Mouse (Mus musculus) CH12.LX (cell line): ENCODE measurements at regions not wholly inside any gene's neighbourhood (a gene's known extent, or its start where the extent isn't known, plus 50 kb on each side); places are given as distances from the start of the nearest gene placed in this dataset.

Source experiments
- DNase-seq: peaks from one replicate; pipeline ENCODE4 v3.0.0-alpha.2; 2013; ENCODE audit errors: extremely low read depth
- H3K27ac ChIP-seq: 2 replicates; pipeline ENCODE4 v1.5.1; 2012; ENCODE audit warnings: low read depth, mild to moderate bottlenecking, control low read depth, moderate library complexity; ENCODE audit not compliant: insufficient read depth
- H3K27me3 ChIP-seq: replicated peaks from 2 replicates; pipeline ENCODE3; 2012; ENCODE audit warnings: inconsistent platforms
- H3K36me3 ChIP-seq, 2 experiments: replicated peaks in 1 of 2; 2 replicates each; pipeline versions ENCODE3 to v1.6.1; 2012; ENCODE audit warnings: inconsistent platforms in 1 of 2, low read length in 1 of 2, mild to moderate bottlenecking in 1 of 2, mixed read lengths in 1 of 2, moderate library complexity in 1 of 2; ENCODE audit not compliant: control insufficient read depth in 1 of 2, insufficient read depth in 1 of 2
- H3K4me1 ChIP-seq, 2 experiments: 2 replicates each; pipeline ENCODE4 v1.6.1; 2012; ENCODE audit warnings: inconsistent platforms in 1 of 2, moderate library complexity in 1 of 2; ENCODE audit not compliant: insufficient read depth in 2 of 2, control insufficient read depth in 1 of 2
- H3K4me2 ChIP-seq: 2 replicates; pipeline ENCODE4 v1.6.1; 2012; ENCODE audit warnings: low read depth, mild to moderate bottlenecking, control low read depth; ENCODE audit not compliant: poor library complexity, insufficient read depth, severe bottlenecking
- H3K4me3 ChIP-seq, 3 experiments: fragments of 150-350 bp in 1 of 3; sonication (generic) in 1 of 3; replicated peaks in 1 of 3; 2 replicates each; pipeline versions ENCODE3 to v1.5.1; 2011 to 2012; ENCODE audit warnings: low read depth in 2 of 3, low read length in 2 of 3, mild to moderate bottlenecking in 2 of 3, moderate library complexity in 2 of 3, control low read depth in 1 of 3, improper control_type of control experiment in 1 of 3, inconsistent platforms in 1 of 3, mixed read lengths in 1 of 3; ENCODE audit not compliant: poor library complexity in 1 of 3
- H3K79me2 ChIP-seq: replicated peaks from 2 replicates; pipeline ENCODE4 v1.6.1; 2012; ENCODE audit warnings: mild to moderate bottlenecking, moderate library complexity; ENCODE audit not compliant: control insufficient read depth, poor library complexity, insufficient read depth, severe bottlenecking; ENCODE audit errors: extremely low read depth
- H3K9ac ChIP-seq: 2 replicates; pipeline ENCODE4 v1.6.1; 2012; ENCODE audit warnings: low read depth, mild to moderate bottlenecking, control low read depth, moderate library complexity; ENCODE audit not compliant: insufficient read depth
- H3K9me3 ChIP-seq: replicated peaks from 2 replicates; pipeline ENCODE3; 2012; ENCODE audit warnings: low read length, inconsistent platforms, mixed read lengths
- BHLHE40 ChIP-seq: IDR thresholded peaks from 2 replicates; pipeline ENCODE4 v1.6.1; 2011; ENCODE audit warnings: mild to moderate bottlenecking, low read depth, low read length, improper control_type of control experiment
- CHD1 ChIP-seq: IDR thresholded peaks from 2 replicates; pipeline ENCODE4 v1.6.1; 2012; ENCODE audit warnings: low read depth, low read length, improper control_type of control experiment, inconsistent platforms
- CTCF ChIP-seq, 2 experiments: IDR thresholded peaks in 1 of 2; conservative IDR thresholded peaks in 1 of 2; 2 replicates each; pipeline ENCODE4 v1.5.1; 2011 to 2012; ENCODE audit warnings: low read depth in 2 of 2, low read length in 2 of 2, improper control_type of control experiment in 1 of 2, inconsistent platforms in 1 of 2, mild to moderate bottlenecking in 1 of 2, moderate library complexity in 1 of 2
- E2F4 ChIP-seq: IDR thresholded peaks from 2 replicates; pipeline ENCODE4 v1.6.1; 2011; ENCODE audit warnings: low read depth, low read length, improper control_type of control experiment; ENCODE audit not compliant: insufficient replicate concordance
- EP300 ChIP-seq: IDR thresholded peaks from 2 replicates; pipeline ENCODE4 v1.6.1; 2011; ENCODE audit warnings: low read length, improper control_type of control experiment
- ETS1 ChIP-seq: conservative IDR thresholded peaks from 2 replicates; pipeline ENCODE4 v1.6.1; 2012; ENCODE audit warnings: low read depth, mild to moderate bottlenecking, inconsistent platforms, low read length, improper control_type of control experiment, moderate library complexity
- IRF4 ChIP-seq: IDR thresholded peaks from 2 replicates; pipeline ENCODE4 v1.6.1; 2014; ENCODE audit warnings: low read depth, mild to moderate bottlenecking, inconsistent platforms, low read length, improper control_type of control experiment
- JUND ChIP-seq: conservative IDR thresholded peaks from 2 replicates; pipeline ENCODE4 v1.6.1; 2011; ENCODE audit warnings: low read depth, low read length, improper control_type of control experiment
- KAT2A ChIP-seq: IDR thresholded peaks from 2 replicates; pipeline ENCODE4 v1.6.1; 2012; ENCODE audit warnings: low read length, improper control_type of control experiment, inconsistent platforms; ENCODE audit not compliant: insufficient replicate concordance
- MAZ ChIP-seq: IDR thresholded peaks from 2 replicates; pipeline ENCODE4 v1.6.1; 2012; ENCODE audit warnings: low read depth, mild to moderate bottlenecking, inconsistent platforms, low read length, improper control_type of control experiment, moderate library complexity
- MXI1 ChIP-seq: IDR thresholded peaks from 2 replicates; pipeline ENCODE4 v1.6.1; 2011; ENCODE audit warnings: mild to moderate bottlenecking, low read depth, low read length, improper control_type of control experiment
- NRF1 ChIP-seq: IDR thresholded peaks from 2 replicates; pipeline ENCODE4 v1.6.1; 2014; ENCODE audit warnings: low read depth, mild to moderate bottlenecking, inconsistent platforms, low read length, improper control_type of control experiment, moderate library complexity
- PAX5 ChIP-seq: IDR thresholded peaks from 2 replicates; pipeline ENCODE4 v1.6.1; 2012; ENCODE audit warnings: low read length, inconsistent platforms, mixed read lengths
- POLR2A ChIP-seq: IDR thresholded peaks from 2 replicates; pipeline ENCODE4 v1.6.1; 2011; ENCODE audit warnings: low read depth, mild to moderate bottlenecking, improper control_type of control experiment, low read length
- RAD21 ChIP-seq: IDR thresholded peaks from 2 replicates; pipeline ENCODE4 v1.6.1; 2011; ENCODE audit warnings: low read depth, mild to moderate bottlenecking, low read length, improper control_type of control experiment, moderate library complexity
- TCF12 ChIP-seq: IDR thresholded peaks from 2 replicates; pipeline ENCODE4 v1.6.1; 2014; ENCODE audit warnings: low read depth, mild to moderate bottlenecking, inconsistent platforms, low read length, improper control_type of control experiment
- USF2 ChIP-seq: conservative IDR thresholded peaks from 2 replicates; pipeline ENCODE4 v1.6.1; 2011; ENCODE audit warnings: low read depth, low read length, improper control_type of control experiment
- ZNF384 ChIP-seq: IDR thresholded peaks from 2 replicates; pipeline ENCODE4 v1.6.1; 2012; ENCODE audit warnings: low read depth, low read length, improper control_type of control experiment, inconsistent platforms
- dilution Hi-C: fragments of 300-500 bp; cut with MboI; formaldehyde crosslinking; loops from 2 replicates; pipeline ENCODE4 v1.14.3; 2020; ENCODE audit warnings: low sequenced_read_pairs; ENCODE audit not compliant: extremely low pct_unique_long_range_greater_than_20kb, extremely low pct_ligation_motif_present
- in situ Hi-C: fragments of 300-500 bp; cut with MboI; formaldehyde crosslinking; loops from 3 replicates; pipeline ENCODE4 v1.14.3; 2019; ENCODE audit warnings: low sequenced_read_pairs, low pct_ligation_motif_present, low pct_unique_long_range_greater_than_20kb, mixed read lengths

GRCm38 (mm10) chr9:14091099-14091930 lies 183.6 kb upstream of the Sesn3 start:
- in situ Hi-C loops = no loop called here
- Histone ChIP-seq H3K27ac (no peak overlapping the region), H3K36me3 (no peaks in the 10 kb centered on the region), H3K4me1 (peaks cover 29 to 72% of the 10 kb centered on the region in 2 experiments), H3K79me2 (no peaks in the 10 kb centered on the region), H3K9ac (no peak overlapping the region), H3K9me3 (no peaks in the 10 kb centered on the region), H3K4me3 (no peak overlapping the region), H3K4me2 (0 out of 2 replicates have a peak overlapping the region, but pooled peaks have one; percentile 17), H3K27me3 (no peaks in the 10 kb centered on the region)
- peak; percentile 40 for DNase-seq
- TF ChIP-seq NRF1 = no peak
- no peak for TF ChIP-seq PAX5
- TF ChIP-seq BHLHE40 = peak; percentile 54
- peak; percentile 81 for TF ChIP-seq IRF4
- TF ChIP-seq EP300 = peak; percentile 79
- dilution Hi-C loops = no loop called here

GRCm38 (mm10) chr9:14092996-14093442 lies 181.8 kb upstream of the Sesn3 start:
- TF ChIP-seq ZNF384 (no peak), EP300 (0 out of 2 replicates have a peak, but pooled peaks have one; percentile 47), MAZ (0 out of 2 replicates have a peak, but pooled peaks have one; percentile 21), POLR2A (no peak)
- in situ Hi-C loops (no loop called here), dilution Hi-C loops (no loop called here)
- Histone ChIP-seq H3K9ac (no peak overlapping the region), H3K79me2 (no peaks in the 10 kb centered on the region), H3K4me2 (no peak overlapping the region), H3K36me3 (no peaks in the 10 kb centered on the region), H3K27me3 (no peaks in the 10 kb centered on the region), H3K4me1 (peaks cover 20 to 55% of the 10 kb centered on the region in 2 experiments), H3K9me3 (no peaks in the 10 kb centered on the region), H3K4me3 (no peak overlapping the region), H3K27ac (no peak overlapping the region)
- peak; percentile 52 for DNase-seq

- dilution Hi-C loops (no loop called here), in situ Hi-C loops (no loop called here)
- H3K9ac ChIP-seq = no peak overlapping the region
- H3K4me3 ChIP-seq = no peak overlapping the region
- H3K36me3 ChIP-seq = no peaks in the 10 kb centered on the region
- peak overlapping the region; percentile 5; the same call in 1 of the 2 replicates for H3K4me2 ChIP-seq
- no peak for DNase-seq
- TF ChIP-seq NRF1 (no peak), TCF12 (no peak), EP300 (no peak), ETS1 (no peak), CTCF (conservative IDR thresholded peaks at IDR 0.05 in 1 of 2, IDR thresholded peaks at IDR 0.05 in 1 of 2; ENCODE audit: low read depth in 2 of 2, low read length in 2 of 2) (no peak), MXI1 (no peak), ZNF384 (no peak), CHD1 (no peak), RAD21 (no peak), MAZ (no peak), KAT2A (no peak), USF2 (no peak), JUND (no peak), E2F4 (no peak)
- TF ChIP-seq, all 38 proteins: peak for 0
- H3K4me1 ChIP-seq = peaks cover 4 to 39% of the 10 kb centered on the region in 2 experiments
- H3K27me3 ChIP-seq = no peaks in the 10 kb centered on the region
- H3K79me2 ChIP-seq = no peaks in the 10 kb centered on the region
- no peak overlapping the region for H3K27ac ChIP-seq
- H3K9me3 ChIP-seq = no peaks in the 10 kb centered on the region
Measured at GRCm38 (mm10) chr9:14103538-14103937, 171.3 kb upstream of the Sesn3 start.
